Mouse (Mus musculus): ENCODE results near the gene Col26a1.
A peak's percentile ranks its signal among the peaks of the same experiment; 100 is the strongest.

GRCm38 (mm10) chr5:136780465-136780864 is 102.5 kb downstream of the Col26a1 start:
- TF ChIP-seq CTCF (IDR thresholded peaks at IDR 0.05; ENCODE audit: control insufficient read depth, insufficient read depth, insufficient replicate concordance, low read depth, low read length) = peak; percentile 97
- no peak for TF ChIP-seq POLR2A (IDR thresholded peaks at IDR 0.05; ENCODE audit: control insufficient read depth, low read depth, low read length)
